Mouse (Mus musculus): ENCODE results near the gene Epb41.

DNA sequence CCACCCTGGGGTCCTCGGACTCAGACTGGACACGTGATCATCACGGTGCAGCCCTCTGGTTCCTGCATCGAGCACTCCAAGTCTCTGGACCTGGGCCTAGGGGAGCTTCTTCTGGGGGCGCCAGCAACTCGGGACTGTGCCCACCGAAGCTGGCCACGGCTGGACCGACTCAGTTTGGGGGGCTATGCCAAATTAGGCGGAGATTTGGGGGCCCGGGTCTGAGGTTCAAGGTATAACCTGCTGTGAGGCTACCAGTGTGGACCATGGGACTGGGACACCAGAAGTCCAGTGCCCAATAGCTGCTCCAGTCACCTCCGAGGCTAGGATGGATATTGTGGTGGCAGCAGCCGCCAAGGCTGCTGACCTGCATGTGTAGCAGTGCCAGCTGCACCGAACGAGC is 152.7 kb downstream of the Epb41 start:
- no peak for TF ChIP-seq POLR2A (IDR thresholded peaks at IDR 0.05; ENCODE audit: low read depth, low read length)
- no peak for TF ChIP-seq CTCF (IDR thresholded peaks at IDR 0.05; ENCODE audit: borderline replicate concordance, insufficient read depth, low read length)

Measured in embryonic fibroblast, embryonic 13.5 days (primary cell).